Mouse (Mus musculus): ENCODE measurements around the gene Cabcoco1.

The Cabcoco1 gene

GRCm38 (mm10) chr10:68507741-68508140 lies 34.0 kb downstream of the Cabcoco1 start:
- DNase-seq (ENCODE audit: low read depth, low spot score), result no peak

GRCm38 (mm10) chr10:68506242-68506641 lies 35.5 kb downstream of the Cabcoco1 start:
- DNase-seq (ENCODE audit: low read depth, low spot score), result peak; percentile 5

GRCm38 (mm10) chr10:68504586-68505152 lies 37.0 kb downstream of the Cabcoco1 start:
- no peak for DNase-seq (ENCODE audit: low read depth, low spot score)

- no peak for DNase-seq (ENCODE audit: low read depth, low spot score)
These were observed 40.6 kb downstream of the Cabcoco1 start for GRCm38 (mm10) chr10:68501067-68501466.

- no peak for DNase-seq (ENCODE audit: low read depth, low spot score)
These were observed 46.5 kb downstream of the Cabcoco1 start for GRCm38 (mm10) chr10:68495246-68495645.

- no peak for DNase-seq (ENCODE audit: low read depth, low spot score)
These were observed 50.1 kb downstream of the Cabcoco1 start for GRCm38 (mm10) chr10:68491557-68491956.

GRCm38 (mm10) chr10:68490781-68491180 lies 50.9 kb downstream of the Cabcoco1 start:
- no peak for DNase-seq (ENCODE audit: low read depth, low spot score)

- DNase-seq (ENCODE audit: low read depth, low spot score), result no peak
These were observed 68.9 kb downstream of the Cabcoco1 start for GRCm38 (mm10) chr10:68472799-68473198.

- no peak for DNase-seq (ENCODE audit: low read depth, low spot score)
These were observed 75.9 kb downstream of the Cabcoco1 start for GRCm38 (mm10) chr10:68465737-68466327.

GRCm38 (mm10) chr10:68464943-68465342 lies 76.8 kb downstream of the Cabcoco1 start:
- DNase-seq (ENCODE audit: low read depth, low spot score), result peak; percentile 49

GRCm38 (mm10) chr10:68459784-68460183 lies 81.9 kb downstream of the Cabcoco1 start:
- peak; percentile 37 for DNase-seq (ENCODE audit: low read depth, low spot score)

- DNase-seq (ENCODE audit: low read depth, low spot score), result no peak
These were observed 84.7 kb downstream of the Cabcoco1 start for GRCm38 (mm10) chr10:68457019-68457418.

- DNase-seq (ENCODE audit: low read depth, low spot score), result peak; percentile 67
These were observed 87.2 kb downstream of the Cabcoco1 start for GRCm38 (mm10) chr10:68454541-68454940.

GRCm38 (mm10) chr10:68446797-68447125 lies 94.9 kb downstream of the Cabcoco1 start:
- no peak for DNase-seq (ENCODE audit: low read depth, low spot score)

- peak; percentile 73 for DNase-seq (ENCODE audit: low read depth, low spot score)
These were observed 95.6 kb downstream of the Cabcoco1 start for GRCm38 (mm10) chr10:68445876-68446796.

GRCm38 (mm10) chr10:68445244-68445811 lies 96.4 kb downstream of the Cabcoco1 start:
- peak; percentile 63 for DNase-seq (ENCODE audit: low read depth, low spot score)

- DNase-seq (ENCODE audit: low read depth, low spot score), result peak; percentile 80
These were observed 97.2 kb downstream of the Cabcoco1 start for GRCm38 (mm10) chr10:68444361-68445114.

GRCm38 (mm10) chr10:68443132-68443531 lies 98.6 kb downstream of the Cabcoco1 start:
- peak; percentile 90 for DNase-seq (ENCODE audit: low read depth, low spot score)

GRCm38 (mm10) chr10:68442713-68443112 lies 99.0 kb downstream of the Cabcoco1 start:
- DNase-seq (ENCODE audit: low read depth, low spot score), result peak; percentile 83

- peak; percentile 70 for DNase-seq (ENCODE audit: low read depth, low spot score)
These were observed 99.6 kb downstream of the Cabcoco1 start for GRCm38 (mm10) chr10:68441931-68442662.

- DNase-seq (ENCODE audit: low read depth, low spot score), result peak; percentile 70
These were observed 101.2 kb downstream of the Cabcoco1 start for GRCm38 (mm10) chr10:68440515-68440914.

All from A20 (cell line).